Mouse (Mus musculus): ENCODE data around the gene Olfr328. TPM values are rescaled to one million over a fixed set of nuclear protein-coding genes. Genes with fewer than 3 reads are reported as not detected.
"Not testable (repeated sequence)": the region's sequence is repeated elsewhere in the genome, so short reads cannot be mapped to it uniquely, and the experiment has no call there.

Olfr328 gene
- polyA plus RNA-seq, 1 experiment from 2014 or later: not detected

GRCm38 (mm10) chr11:58534736-58535135 lies 20.7 kb downstream of the Olfr328 start, which contains the start of gene Olfr330:
Gene Olfr330, minus strand, starts transcription at chr11:58534836.
- H3K4me1 ChIP-seq (replicated peaks); H3K27ac ChIP-seq; H3K27me3 ChIP-seq (ENCODE audit: insufficient read depth, poor library complexity, severe bottlenecking); DNase-seq (ENCODE audit: low spot score); H3K9me3 ChIP-seq; H3K4me3 ChIP-seq; H3K36me3 ChIP-seq: not testable (repeated sequence)

GRCm38 (mm10) chr11:58519756-58520155 lies 35.7 kb downstream of the Olfr328 start:
- not testable (repeated sequence) for DNase-seq (ENCODE audit: low spot score); H3K27ac ChIP-seq
- WGBS: 89% methylated on average over 9 of the region's 9 CpGs

GRCm38 (mm10) chr11:58518916-58519315 lies 36.5 kb downstream of the Olfr328 start:
- 97% methylated on average over 18 of the region's 18 CpGs for WGBS
- H3K9me3 ChIP-seq; DNase-seq (ENCODE audit: low spot score); H3K4me1 ChIP-seq (replicated peaks); H3K27ac ChIP-seq; H3K4me3 ChIP-seq; H3K27me3 ChIP-seq (ENCODE audit: insufficient read depth, poor library complexity, severe bottlenecking); H3K36me3 ChIP-seq: not testable (repeated sequence)

More at GRCm38 (mm10) chr11:58519756-58520155, 35.7 kb downstream of the Olfr328 start:
- H3K4me3 ChIP-seq; H3K36me3 ChIP-seq; H3K27me3 ChIP-seq (ENCODE audit: insufficient read depth, poor library complexity, severe bottlenecking); H3K9me3 ChIP-seq; H3K4me1 ChIP-seq (replicated peaks): not testable (repeated sequence)

GRCm38 (mm10) chr11:58509058-58509457 lies 46.4 kb downstream of the Olfr328 start:
- not testable (repeated sequence) for H3K9me3 ChIP-seq; H3K36me3 ChIP-seq; H3K27me3 ChIP-seq (ENCODE audit: insufficient read depth, poor library complexity, severe bottlenecking); H3K4me3 ChIP-seq; DNase-seq (ENCODE audit: low spot score); H3K4me1 ChIP-seq (replicated peaks); H3K27ac ChIP-seq
- WGBS: 86% methylated on average over 19 of the region's 19 CpGs

- not testable (repeated sequence) for H3K36me3 ChIP-seq; H3K4me1 ChIP-seq (replicated peaks); H3K27me3 ChIP-seq (ENCODE audit: insufficient read depth, poor library complexity, severe bottlenecking); H3K27ac ChIP-seq; DNase-seq (ENCODE audit: low spot score); H3K4me3 ChIP-seq; H3K9me3 ChIP-seq
Measured at GRCm38 (mm10) chr11:58502472-58502871, 53.0 kb downstream of the Olfr328 start, which contains the start of gene Olfr331. Gene Olfr331, minus strand, starts transcription at chr11:58502572.

Other genes with a start within 250 kb of the Olfr328 start
- 24.2 and 28.2 TPM in 2 replicates for gene Zfp692, start 248.6 kb downstream of the Olfr328 start, polyA plus RNA-seq (2016; fragmentation: Nextera tagmentation; extraction: Ambion mirVana)
- gene Zfp672, start 225.3 kb downstream of the Olfr328 start, polyA plus RNA-seq (2016; fragmentation: Nextera tagmentation; extraction: Ambion mirVana): 28.4 and 30.4 TPM in 2 replicates
- 50.7 and 52.0 TPM in 2 replicates for gene Sh3bp5l, start 224.9 kb downstream of the Olfr328 start, polyA plus RNA-seq (2016; fragmentation: Nextera tagmentation; extraction: Ambion mirVana)
- not detected in 2 replicates for gene Lypd8, start 176.6 kb downstream of the Olfr328 start, polyA plus RNA-seq (2016; fragmentation: Nextera tagmentation; extraction: Ambion mirVana)
- gene 1810065E05Rik, start 134.5 kb downstream of the Olfr328 start, polyA plus RNA-seq (2016; fragmentation: Nextera tagmentation; extraction: Ambion mirVana): not detected in 2 replicates
- gene Gm12253, start 123.1 kb downstream of the Olfr328 start, polyA plus RNA-seq (2016; fragmentation: Nextera tagmentation; extraction: Ambion mirVana): not detected in 2 replicates
- not detected in 2 replicates for gene Lypd9, start 102.7 kb downstream of the Olfr328 start, polyA plus RNA-seq (2016; fragmentation: Nextera tagmentation; extraction: Ambion mirVana)
- gene Olfr30, start 93.4 kb downstream of the Olfr328 start, polyA plus RNA-seq (2016; fragmentation: Nextera tagmentation; extraction: Ambion mirVana): not detected in 2 replicates
- not detected in 2 replicates for gene Olfr332, start 63.1 kb downstream of the Olfr328 start, polyA plus RNA-seq (2016; fragmentation: Nextera tagmentation; extraction: Ambion mirVana)
- not detected in 2 replicates for gene Olfr331, start 53.1 kb downstream of the Olfr328 start, polyA plus RNA-seq (2016; fragmentation: Nextera tagmentation; extraction: Ambion mirVana)
- gene Olfr330, start 20.8 kb downstream of the Olfr328 start, polyA plus RNA-seq (2016; fragmentation: Nextera tagmentation; extraction: Ambion mirVana): not detected in 2 replicates
- not detected in 2 replicates for gene Olfr329-ps, start 9.2 kb downstream of the Olfr328 start, polyA plus RNA-seq (2016; fragmentation: Nextera tagmentation; extraction: Ambion mirVana)
- not detected in 2 replicates for gene Olfr224, start 14.9 kb upstream of the Olfr328 start, polyA plus RNA-seq (2016; fragmentation: Nextera tagmentation; extraction: Ambion mirVana)
- gene Olfr325, start 22.1 kb upstream of the Olfr328 start, polyA plus RNA-seq (2016; fragmentation: Nextera tagmentation; extraction: Ambion mirVana): not detected in 2 replicates
- gene Olfr324, start 39.5 kb upstream of the Olfr328 start, polyA plus RNA-seq (2016; fragmentation: Nextera tagmentation; extraction: Ambion mirVana): not detected in 2 replicates
- not detected in 2 replicates for gene 2210407C18Rik, start 60.4 kb upstream of the Olfr328 start, polyA plus RNA-seq (2016; fragmentation: Nextera tagmentation; extraction: Ambion mirVana)
- not detected in 2 replicates for gene Olfr323, start 74.9 kb upstream of the Olfr328 start, polyA plus RNA-seq (2016; fragmentation: Nextera tagmentation; extraction: Ambion mirVana)
- 0.54 and 0.60 TPM in 2 replicates for gene Trim58, start 84.8 kb upstream of the Olfr328 start, polyA plus RNA-seq (2016; fragmentation: Nextera tagmentation; extraction: Ambion mirVana)
- not detected in 2 replicates for gene Olfr322, start 103.1 kb upstream of the Olfr328 start, polyA plus RNA-seq (2016; fragmentation: Nextera tagmentation; extraction: Ambion mirVana)
- not detected in 2 replicates for gene Olfr320, start 125.5 kb upstream of the Olfr328 start, polyA plus RNA-seq (2016; fragmentation: Nextera tagmentation; extraction: Ambion mirVana)
- not detected in 2 replicates for gene Olfr319, start 143.5 kb upstream of the Olfr328 start, polyA plus RNA-seq (2016; fragmentation: Nextera tagmentation; extraction: Ambion mirVana)
- gene Olfr318, start 168.4 kb upstream of the Olfr328 start, polyA plus RNA-seq (2016; fragmentation: Nextera tagmentation; extraction: Ambion mirVana): not detected in 2 replicates
- not detected in 2 replicates for gene Olfr317, start 183.6 kb upstream of the Olfr328 start, polyA plus RNA-seq (2016; fragmentation: Nextera tagmentation; extraction: Ambion mirVana)
- not detected in 2 replicates for gene Olfr316, start 197.1 kb upstream of the Olfr328 start, polyA plus RNA-seq (2016; fragmentation: Nextera tagmentation; extraction: Ambion mirVana)
- gene Olfr315, start 217.6 kb upstream of the Olfr328 start, polyA plus RNA-seq (2016; fragmentation: Nextera tagmentation; extraction: Ambion mirVana): not detected in 2 replicates
- not detected in 2 replicates for gene Olfr314, start 227.3 kb upstream of the Olfr328 start, polyA plus RNA-seq (2016; fragmentation: Nextera tagmentation; extraction: Ambion mirVana)
- 8.4 and 19.1 TPM in 2 replicates for gene Fam183b, start 246.3 kb upstream of the Olfr328 start, polyA plus RNA-seq (2016; fragmentation: Nextera tagmentation; extraction: Ambion mirVana)

All from hindbrain, embryonic 10.5 days (tissue).